Mouse (Mus musculus): ENCODE data around the gene Gm47995. TPM values are rescaled to one million over a fixed set of nuclear protein-coding genes. Genes with fewer than 3 reads are reported as not detected.
"Not testable (repeated sequence)": the region's sequence is repeated elsewhere in the genome, so short reads cannot be mapped to it uniquely, and the experiment has no call there.

Gene Gm47995
- 0.19 and 0.21 TPM in 2 replicates for polyA plus RNA-seq (2015; fragmentation: Nextera tagmentation; extraction: Ambion mirVana)

DNA sequence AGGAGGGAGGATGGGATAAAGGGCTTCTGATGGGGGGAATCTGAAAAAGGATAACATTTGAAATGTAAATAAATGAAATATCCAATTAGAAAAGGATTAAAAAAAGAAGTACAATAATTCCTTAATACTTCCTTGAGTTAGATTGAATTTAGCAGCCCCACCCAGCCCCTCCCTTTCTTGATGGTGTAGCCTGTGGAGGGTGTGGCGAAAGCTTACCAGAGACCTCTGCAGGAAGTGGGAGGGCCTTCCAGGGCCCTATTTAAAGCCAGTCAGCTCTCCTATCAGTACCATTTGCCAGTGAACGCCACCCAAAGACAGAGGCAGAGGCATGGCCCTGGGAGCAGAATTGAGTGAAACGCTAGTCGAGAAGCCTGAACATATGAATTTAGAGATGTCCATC is at the start of gene Gm47995:
Gm47995 (plus strand) TSS at position 329 of the 400 bp plus-strand sequence.
- 69% methylated on average over 3 of the region's 4 CpGs for WGBS
- not testable (repeated sequence) for H3K4me3 ChIP-seq (replicated peaks); ATAC-seq (ENCODE audit: insufficient read depth, low FRiP score, low read depth); H3K9ac ChIP-seq; H3K27ac ChIP-seq; H3K9me3 ChIP-seq; H3K4me1 ChIP-seq; H3K4me2 ChIP-seq; H3K27me3 ChIP-seq (replicated peaks); H3K36me3 ChIP-seq

- Histone ChIP-seq H3K9me3 (no peaks in the 10 kb centered on the region), H3K4me2 (no peak overlapping the region), H3K4me3 (replicated peaks) (no peak overlapping the region), H3K27ac (no peak overlapping the region), H3K9ac (no peak overlapping the region), H3K27me3 (replicated peaks) (no peaks in the 10 kb centered on the region), H3K4me1 (no peaks in the 10 kb centered on the region), H3K36me3 (no peaks in the 10 kb centered on the region)
- no peak for ATAC-seq (ENCODE audit: insufficient read depth, low FRiP score, low read depth)
- WGBS, result 93% methylated on average over 7 of the region's 7 CpGs
Measured at GRCm38 (mm10) chr1:151150211-151150610, 48.0 kb upstream of the Gm47995 start.

DNA sequence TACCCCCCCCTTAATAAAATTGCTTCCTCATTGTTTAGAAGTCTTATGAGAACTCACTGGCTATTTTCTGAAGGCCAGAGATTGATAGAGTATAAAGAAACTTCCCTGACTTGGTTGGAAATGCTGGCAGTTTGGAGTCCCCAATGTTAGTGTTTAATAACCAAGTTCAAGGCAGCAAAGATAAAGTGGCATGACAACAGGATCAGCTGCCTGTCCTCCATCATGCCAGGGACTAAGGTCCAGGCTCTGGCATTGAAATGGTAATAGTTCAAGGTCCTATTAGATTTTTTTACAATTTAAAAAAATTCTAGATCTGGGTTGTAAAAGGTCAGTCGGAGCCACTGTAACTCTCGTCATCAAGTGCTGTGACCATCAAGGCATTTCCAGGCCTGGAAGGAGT is 47.2 kb upstream of the Gm47995 start:
- WGBS, result 69% methylated on average over 2 of the region's 2 CpGs
- H3K4me1 ChIP-seq, result no peaks in the 10 kb centered on the region
- H3K4me2 ChIP-seq, result no peak overlapping the region
- ATAC-seq (ENCODE audit: insufficient read depth, low FRiP score, low read depth), result no peak
- no peaks in the 10 kb centered on the region for H3K36me3 ChIP-seq
- no peak overlapping the region for H3K9ac ChIP-seq
- H3K27me3 ChIP-seq (replicated peaks), result no peaks in the 10 kb centered on the region
- no peak overlapping the region for H3K27ac ChIP-seq
- no peaks in the 10 kb centered on the region for H3K9me3 ChIP-seq
- H3K4me3 ChIP-seq (replicated peaks), result no peak overlapping the region

- H3K27me3 ChIP-seq (replicated peaks), result no peaks in the 10 kb centered on the region
- no peak overlapping the region for H3K4me3 ChIP-seq (replicated peaks)
- 73% methylated on average over 6 of the region's 6 CpGs for WGBS
- no peaks in the 10 kb centered on the region for H3K36me3 ChIP-seq
- no peak overlapping the region for H3K4me2 ChIP-seq
- ATAC-seq (ENCODE audit: insufficient read depth, low FRiP score, low read depth), result no peak
- no peak overlapping the region for H3K9ac ChIP-seq
- H3K27ac ChIP-seq, result no peak overlapping the region
- H3K9me3 ChIP-seq, result no peaks in the 10 kb centered on the region
- no peaks in the 10 kb centered on the region for H3K4me1 ChIP-seq
Measured at GRCm38 (mm10) chr1:151153056-151153652, 45.1 kb upstream of the Gm47995 start.

DNA sequence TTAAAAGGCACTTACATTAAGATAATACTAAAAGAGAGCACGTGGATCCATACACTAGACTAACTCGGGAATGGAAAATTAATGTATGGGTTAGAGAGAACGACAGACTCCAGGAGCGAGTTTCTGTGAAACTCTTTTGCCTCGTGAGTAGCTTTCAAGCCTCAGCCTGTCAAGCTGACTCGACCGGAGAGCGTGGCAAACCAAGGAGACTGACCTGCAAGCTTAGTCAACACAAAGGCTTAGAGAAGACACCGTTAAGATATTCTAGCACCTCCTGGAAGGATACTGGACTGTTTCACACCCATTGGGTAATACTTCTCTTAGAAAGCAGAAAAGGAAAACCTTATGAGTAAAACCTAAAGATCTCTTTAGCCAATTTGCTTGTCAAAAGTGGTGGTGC is 44.1 kb upstream of the Gm47995 start:
- not testable (repeated sequence) for ATAC-seq (ENCODE audit: insufficient read depth, low FRiP score, low read depth); H3K4me2 ChIP-seq; H3K27me3 ChIP-seq (replicated peaks); H3K4me1 ChIP-seq; H3K9me3 ChIP-seq; H3K4me3 ChIP-seq (replicated peaks); H3K36me3 ChIP-seq; H3K9ac ChIP-seq; H3K27ac ChIP-seq
- WGBS, result 88% methylated on average over 9 of the region's 9 CpGs

DNA sequence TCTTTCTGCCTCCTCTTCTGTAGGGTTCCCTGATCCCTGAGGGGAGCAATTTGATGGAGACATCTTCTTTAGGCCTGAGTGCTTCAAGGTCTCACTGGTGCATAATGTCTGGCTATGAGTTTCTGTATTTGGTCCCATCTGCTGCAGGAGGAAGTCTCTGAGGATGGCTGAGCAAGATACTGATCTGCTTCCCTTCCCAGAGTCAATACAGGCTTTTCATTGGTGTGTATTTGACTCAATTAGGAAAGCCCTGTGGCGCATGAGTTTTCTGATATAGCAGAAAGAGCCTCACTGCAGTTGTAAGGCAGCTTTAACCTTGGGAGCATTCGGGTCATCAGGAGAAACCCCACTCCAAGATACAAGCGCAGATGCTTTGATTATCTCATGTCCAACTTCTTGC is 42.1 kb upstream of the Gm47995 start:
- no peaks in the 10 kb centered on the region for H3K9me3 ChIP-seq
- 85% methylated on average over 3 of the region's 3 CpGs for WGBS
- no peak overlapping the region for H3K4me3 ChIP-seq (replicated peaks)
- no peaks in the 10 kb centered on the region for H3K36me3 ChIP-seq
- no peak for ATAC-seq (ENCODE audit: insufficient read depth, low FRiP score, low read depth)
- H3K4me1 ChIP-seq, result no peaks in the 10 kb centered on the region
- no peak overlapping the region for H3K9ac ChIP-seq
- no peak overlapping the region for H3K27ac ChIP-seq
- H3K4me2 ChIP-seq, result no peak overlapping the region
- H3K27me3 ChIP-seq (replicated peaks), result no peaks in the 10 kb centered on the region

- Histone ChIP-seq H3K27me3 (replicated peaks) (no peaks in the 10 kb centered on the region), H3K4me2 (no peak overlapping the region), H3K36me3 (no peaks in the 10 kb centered on the region), H3K9me3 (no peaks in the 10 kb centered on the region), H3K27ac (no peak overlapping the region), H3K4me3 (replicated peaks) (no peak overlapping the region), H3K4me1 (no peaks in the 10 kb centered on the region), H3K9ac (no peak overlapping the region)
- 62% methylated on average over 7 of the region's 7 CpGs for WGBS
- no peak for ATAC-seq (ENCODE audit: insufficient read depth, low FRiP score, low read depth)
Measured at GRCm38 (mm10) chr1:151156777-151157632, 41.2 kb upstream of the Gm47995 start.

DNA sequence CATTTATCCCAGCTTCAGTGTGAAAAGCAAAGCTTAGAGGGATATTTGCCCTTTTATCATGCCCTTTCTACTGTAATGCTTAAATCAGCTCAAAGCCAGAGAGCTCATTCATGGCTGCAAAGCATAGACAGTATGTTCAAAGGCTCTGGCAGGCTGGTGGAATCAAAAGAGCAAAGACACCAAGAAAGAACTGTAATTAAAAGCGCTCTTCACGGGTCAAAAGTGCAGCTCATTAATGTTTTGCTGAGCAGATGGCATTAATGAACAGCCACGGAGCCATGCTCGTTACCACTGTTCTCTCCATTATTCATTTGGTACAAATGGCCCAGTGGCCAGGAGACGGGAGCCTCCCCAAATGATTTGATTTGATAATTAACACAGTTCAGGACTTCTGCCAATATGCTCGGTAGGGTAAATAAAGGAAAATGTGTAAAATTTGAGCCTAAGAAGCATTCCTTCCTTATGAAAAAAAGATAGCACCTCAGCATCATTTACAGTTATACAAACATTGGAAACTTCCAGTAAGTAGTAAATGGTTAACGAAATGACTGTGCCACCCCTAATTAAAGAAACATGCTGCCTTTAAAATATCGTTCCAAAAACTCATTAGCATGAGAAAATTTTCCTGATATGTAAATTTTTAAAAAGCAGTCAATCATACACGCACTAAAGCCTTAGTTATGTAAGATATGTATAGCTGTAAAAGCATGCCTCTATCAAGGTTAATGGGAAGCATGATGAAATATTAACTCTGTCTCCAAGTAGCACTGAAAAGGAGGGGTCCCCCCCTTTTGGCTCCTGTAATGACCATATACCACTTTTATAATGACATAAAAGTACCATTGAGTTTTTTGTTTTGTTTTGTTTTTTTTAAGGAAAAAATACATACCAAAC is 40.0 kb upstream of the Gm47995 start:
- no peaks in the 10 kb centered on the region for H3K27me3 ChIP-seq (replicated peaks)
- H3K27ac ChIP-seq, result no peak overlapping the region
- H3K4me2 ChIP-seq, result no peak overlapping the region
- no peak overlapping the region for H3K9ac ChIP-seq
- ATAC-seq (ENCODE audit: insufficient read depth, low FRiP score, low read depth), result no peak
- no peaks in the 10 kb centered on the region for H3K9me3 ChIP-seq
- no peak overlapping the region for H3K4me3 ChIP-seq (replicated peaks)
- 72% methylated on average over 9 of the region's 9 CpGs for WGBS
- H3K4me1 ChIP-seq, result no peaks in the 10 kb centered on the region
- no peaks in the 10 kb centered on the region for H3K36me3 ChIP-seq

DNA sequence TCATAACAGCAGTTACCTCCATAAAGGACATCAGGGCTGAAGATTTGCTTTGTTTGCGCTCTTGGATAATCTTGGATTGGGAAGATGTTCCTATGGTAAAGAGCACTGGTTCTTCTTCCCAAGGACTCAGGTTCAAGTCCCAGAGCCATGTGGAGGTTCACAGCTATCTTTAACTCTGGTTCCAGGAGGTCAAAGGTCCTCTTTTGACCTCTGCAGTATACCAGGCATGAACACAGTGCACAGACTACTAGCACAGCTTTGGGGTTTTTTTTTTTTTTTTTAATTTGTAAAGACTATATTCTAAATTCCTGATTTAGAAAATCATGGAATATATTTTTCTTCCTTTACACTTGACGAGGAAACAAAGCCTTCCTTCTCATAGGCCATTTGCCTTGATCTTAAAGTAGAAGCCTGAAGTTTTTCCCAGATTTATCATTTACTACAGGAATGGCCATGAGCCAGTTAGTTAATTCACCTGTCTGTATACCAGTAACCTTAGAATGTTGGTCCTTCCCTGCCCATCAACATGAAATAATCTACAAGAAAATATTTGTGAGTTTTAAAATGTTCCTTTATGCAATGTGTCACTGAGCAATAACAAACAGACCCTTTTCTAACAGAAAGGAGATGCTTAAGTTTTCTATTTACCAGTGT is 39.3 kb upstream of the Gm47995 start:
- no peak for ATAC-seq (ENCODE audit: insufficient read depth, low FRiP score, low read depth)
- WGBS, result 81% methylated on average over 2 of the region's 2 CpGs
- Histone ChIP-seq H3K4me3 (replicated peaks) (no peak overlapping the region), H3K9ac (no peak overlapping the region), H3K4me1 (no peaks in the 10 kb centered on the region), H3K36me3 (no peaks in the 10 kb centered on the region), H3K27me3 (replicated peaks) (no peaks in the 10 kb centered on the region), H3K9me3 (no peaks in the 10 kb centered on the region), H3K27ac (no peak overlapping the region), H3K4me2 (no peak overlapping the region)

DNA sequence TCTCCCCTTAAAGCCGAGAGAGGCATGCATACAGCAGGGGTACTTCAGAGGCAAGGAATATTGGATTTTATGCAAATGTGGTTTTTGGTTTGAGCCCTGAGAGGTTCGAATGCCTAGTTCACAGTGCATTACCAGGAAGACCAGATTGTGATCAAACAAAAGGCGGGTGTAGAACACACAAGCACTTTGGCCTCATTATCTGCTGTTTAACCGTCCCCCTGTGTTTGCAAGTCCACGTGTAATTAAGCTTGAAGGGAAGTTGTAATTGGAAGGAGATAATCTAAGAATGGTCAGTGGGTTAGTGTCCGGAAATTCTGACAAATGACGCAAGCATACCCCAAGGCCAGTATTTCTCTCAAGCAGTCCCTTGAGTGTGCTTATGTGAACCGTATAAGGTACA is 32.2 kb upstream of the Gm47995 start:
- Histone ChIP-seq H3K9ac (no peak overlapping the region), H3K4me2 (no peak overlapping the region), H3K4me1 (no peaks in the 10 kb centered on the region), H3K27ac (no peak overlapping the region), H3K27me3 (replicated peaks) (no peaks in the 10 kb centered on the region), H3K36me3 (no peaks in the 10 kb centered on the region), H3K4me3 (replicated peaks) (no peak overlapping the region), H3K9me3 (no peaks in the 10 kb centered on the region)
- peak; percentile 64; the same call in 1 of the 2 replicates for ATAC-seq (ENCODE audit: insufficient read depth, low FRiP score, low read depth)
- 38% methylated on average over 8 of the region's 8 CpGs for WGBS

DNA sequence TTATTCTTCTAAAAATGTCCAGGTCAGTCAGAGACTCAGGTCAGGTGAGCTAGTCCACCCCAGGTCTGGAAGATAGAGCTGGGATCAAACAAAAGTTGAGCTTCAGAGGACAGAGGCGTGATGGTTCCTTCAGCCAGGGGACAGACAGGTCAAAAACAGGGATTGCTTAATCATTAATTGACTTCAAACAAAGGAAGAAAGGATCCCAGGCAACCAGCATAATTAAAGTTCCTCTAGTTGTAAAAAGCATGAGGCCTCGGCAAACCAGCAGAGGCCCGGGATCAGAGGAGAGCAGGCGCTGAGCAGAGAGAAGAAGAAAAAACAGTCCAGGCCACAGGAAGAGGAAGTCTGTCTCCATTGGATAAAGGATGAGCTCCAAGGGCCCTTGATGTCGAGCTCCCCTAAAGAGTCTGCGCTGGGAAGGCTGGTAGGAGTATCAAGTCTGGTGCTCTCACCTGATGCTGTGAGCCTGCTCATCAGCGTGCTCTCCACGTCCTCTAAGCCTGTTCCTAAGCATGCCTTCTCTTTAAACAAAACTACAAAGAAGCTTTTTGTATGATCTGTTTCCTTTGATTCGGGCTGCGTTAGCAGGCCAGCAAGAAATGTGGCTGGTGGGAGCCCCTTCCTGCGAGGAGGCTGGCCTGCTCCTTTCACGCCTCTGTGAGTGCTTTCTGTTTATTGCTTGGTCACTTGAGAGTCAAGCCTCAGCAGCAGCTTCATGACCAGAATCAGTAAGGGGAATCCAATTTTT is 30.8 kb upstream of the Gm47995 start:
- peak; percentile 15; the same call in 1 of the 2 replicates for ATAC-seq (ENCODE audit: insufficient read depth, low FRiP score, low read depth)
- Histone ChIP-seq H3K36me3 (no peaks in the 10 kb centered on the region), H3K27ac (no peak overlapping the region; the same call in 1 of the 2 replicates), H3K4me2 (no peak overlapping the region), H3K27me3 (replicated peaks) (no peaks in the 10 kb centered on the region), H3K4me3 (replicated peaks) (no peak overlapping the region), H3K4me1 (no peaks in the 10 kb centered on the region), H3K9ac (no peak overlapping the region), H3K9me3 (no peaks in the 10 kb centered on the region)
- 27% methylated on average over 12 of the region's 12 CpGs for WGBS

All from stomach, embryonic 15.5 days (tissue).